Mouse (Mus musculus): ENCODE measurements at regions not wholly inside any gene's neighbourhood (a gene's known extent, or its start where the extent isn't known, plus 50 kb on each side); places are given as distances from the start of the nearest gene placed in this dataset.

DNA sequence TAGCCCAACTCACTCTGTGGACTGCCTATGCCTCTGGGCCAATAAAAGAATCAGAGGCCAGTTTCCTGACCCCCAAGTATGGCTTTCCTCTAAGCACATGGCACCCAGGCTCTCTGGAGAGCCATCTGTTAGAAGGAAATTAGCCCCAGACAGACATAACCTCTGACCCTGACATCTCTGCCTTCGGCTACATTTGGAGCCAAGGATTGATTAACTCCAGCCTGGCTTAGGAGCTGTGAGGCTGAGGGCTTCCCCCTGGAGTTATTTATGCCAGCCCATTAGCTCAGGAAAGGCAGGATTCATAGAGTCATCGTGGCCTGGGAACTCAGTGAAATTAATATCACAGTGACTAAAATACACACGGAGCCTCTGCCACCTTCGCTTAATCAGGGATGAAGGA is 137.5 kb downstream of the Wscd1 start:
- DNase-seq (ENCODE audit: low spot score in 2 of 2), result no peak

DNA sequence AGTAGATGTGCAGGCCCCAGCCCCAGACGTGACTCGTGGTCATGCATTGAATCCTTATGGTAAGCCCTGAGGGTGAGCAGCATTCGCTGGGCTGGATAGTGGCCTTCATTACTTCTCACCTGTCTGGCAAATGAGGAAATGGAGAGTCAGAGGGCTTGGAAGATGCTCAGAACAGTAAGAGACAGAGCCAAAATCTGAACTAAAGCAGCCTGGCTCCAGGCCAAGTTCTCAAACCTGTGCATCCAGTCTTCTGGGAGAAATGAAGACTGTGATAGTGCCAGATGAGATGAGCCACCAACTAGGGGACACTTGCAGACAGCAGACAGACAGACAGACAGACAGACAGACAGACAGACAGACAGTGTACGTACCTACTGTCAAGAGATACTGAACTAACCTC is 137.1 kb downstream of the Wscd1 start:
- DNase-seq (ENCODE audit: low spot score in 2 of 2), result peak in 1 of 2 experiments; percentile 28

DNA sequence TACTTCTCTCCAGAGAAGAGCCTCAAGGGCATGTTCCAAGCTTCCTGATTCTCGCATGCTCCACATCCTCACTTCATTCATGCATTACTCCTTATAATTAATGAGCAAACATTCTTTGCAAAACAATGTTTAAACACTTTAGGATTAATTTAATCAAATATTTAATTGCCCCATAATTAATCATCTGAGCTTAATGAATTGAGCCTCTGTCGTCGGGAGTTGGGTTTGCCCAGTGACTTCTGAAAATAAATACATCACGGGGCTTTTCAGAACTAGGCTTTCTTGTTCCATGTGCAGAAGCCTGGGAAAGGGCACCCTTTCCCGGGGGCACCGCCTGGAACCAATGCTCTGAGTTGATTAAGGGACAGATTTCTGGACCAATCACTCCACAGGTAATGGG is 135.1 kb downstream of the Wscd1 start:
- DNase-seq (ENCODE audit: low spot score in 2 of 2), result no peak

DNA sequence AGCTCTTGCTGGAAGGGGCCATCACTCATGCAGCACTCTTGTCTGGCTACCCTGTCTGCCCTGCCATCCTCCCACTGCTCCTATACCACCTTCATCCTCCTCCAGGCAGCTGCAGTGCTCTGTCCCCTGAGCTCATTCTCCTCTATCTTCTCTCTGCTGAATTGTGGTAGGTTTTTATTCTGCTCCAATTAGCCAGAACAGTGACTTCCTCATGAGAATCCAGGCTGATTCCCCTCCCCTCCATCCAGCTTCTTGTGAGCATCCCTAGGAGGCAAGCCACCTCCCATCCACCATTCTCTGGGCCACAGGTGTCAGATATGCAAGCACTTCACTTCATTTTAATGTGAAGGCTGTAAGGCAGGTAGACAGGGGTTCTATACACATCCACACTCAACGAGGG is 132.1 kb downstream of the Wscd1 start:
- no peak for DNase-seq (ENCODE audit: low spot score in 2 of 2)

DNA sequence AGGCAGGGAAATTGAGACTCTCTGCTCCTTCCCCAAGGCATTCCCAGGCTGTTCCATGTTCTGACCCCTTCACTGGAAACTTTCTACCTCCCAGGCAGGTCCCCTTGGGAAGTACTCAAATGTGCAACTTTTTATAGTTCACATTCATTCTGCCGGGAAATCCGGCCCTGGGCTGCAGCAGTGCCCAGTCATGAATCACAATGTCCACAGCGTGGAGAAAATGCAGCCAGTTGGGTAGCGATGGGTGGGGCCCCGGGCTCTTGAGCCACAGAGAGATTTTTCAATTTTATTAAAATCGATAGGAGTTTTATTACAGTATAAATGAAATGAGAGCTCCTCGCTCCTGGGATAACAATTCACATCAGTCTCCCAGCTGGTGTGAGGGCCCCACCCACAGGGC is 121.6 kb downstream of the Wscd1 start:
- no peak for DNase-seq (ENCODE audit: low spot score in 2 of 2)

DNA sequence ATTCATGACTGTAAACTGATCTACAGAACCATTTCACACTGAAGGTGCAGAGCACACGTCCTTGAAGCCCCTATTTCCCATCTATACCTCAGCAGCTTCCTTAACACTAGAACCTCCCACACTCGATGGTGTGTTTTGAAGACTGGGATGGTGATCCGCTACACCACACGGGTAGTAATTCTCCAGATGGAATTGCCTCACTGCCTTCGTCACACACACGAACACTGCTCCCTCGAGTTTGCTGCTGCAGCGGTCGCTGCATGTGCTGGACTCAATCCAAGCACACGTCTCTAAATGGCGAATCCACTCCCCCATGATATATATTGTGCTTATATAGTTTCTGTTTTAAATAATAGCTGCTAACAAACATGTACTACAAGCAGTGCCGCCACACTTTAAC is 117.0 kb downstream of the Wscd1 start:
- no peak for DNase-seq (ENCODE audit: low spot score in 2 of 2)

DNA sequence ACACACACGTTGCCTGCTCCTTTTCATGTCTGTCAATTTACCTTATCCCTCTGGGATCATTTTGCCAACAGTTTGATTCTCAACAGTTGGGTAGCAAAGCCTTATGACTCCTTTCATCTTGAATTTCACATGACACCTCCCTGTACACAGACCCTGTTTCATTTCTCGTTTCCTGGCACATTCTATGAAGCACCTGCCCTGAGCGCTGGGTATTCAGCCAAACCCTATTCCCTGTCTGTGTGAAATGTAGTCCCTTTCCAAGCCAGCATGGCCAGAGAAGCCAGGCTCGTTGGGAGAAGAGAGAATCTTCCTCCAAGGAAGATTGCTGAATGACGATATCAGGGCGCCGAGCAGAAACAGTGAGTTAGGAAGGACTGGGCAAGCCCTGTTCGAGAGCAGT is 108.2 kb downstream of the Wscd1 start:
- DNase-seq (ENCODE audit: low spot score in 2 of 2), result no peak

DNA sequence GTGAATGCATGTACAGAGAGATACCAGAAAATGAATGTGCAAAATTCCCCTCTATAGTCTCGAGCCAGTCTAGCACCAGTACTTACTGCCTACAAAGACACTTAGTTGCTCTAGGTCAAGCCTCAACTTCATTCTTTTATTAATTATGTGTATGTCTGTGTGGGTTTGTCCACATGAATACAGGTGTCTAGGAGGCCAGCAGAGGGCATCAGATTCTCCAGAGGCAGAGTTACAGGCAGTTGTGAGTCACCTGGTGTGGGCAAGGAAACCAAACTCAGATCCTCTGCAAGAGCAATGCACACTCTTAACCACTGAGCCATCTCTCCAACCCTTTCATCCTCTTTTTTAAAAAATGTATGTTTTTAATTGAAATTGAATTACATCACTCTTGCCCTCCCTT is 105.8 kb downstream of the Wscd1 start:
- DNase-seq (ENCODE audit: low spot score in 2 of 2), result no peak

DNA sequence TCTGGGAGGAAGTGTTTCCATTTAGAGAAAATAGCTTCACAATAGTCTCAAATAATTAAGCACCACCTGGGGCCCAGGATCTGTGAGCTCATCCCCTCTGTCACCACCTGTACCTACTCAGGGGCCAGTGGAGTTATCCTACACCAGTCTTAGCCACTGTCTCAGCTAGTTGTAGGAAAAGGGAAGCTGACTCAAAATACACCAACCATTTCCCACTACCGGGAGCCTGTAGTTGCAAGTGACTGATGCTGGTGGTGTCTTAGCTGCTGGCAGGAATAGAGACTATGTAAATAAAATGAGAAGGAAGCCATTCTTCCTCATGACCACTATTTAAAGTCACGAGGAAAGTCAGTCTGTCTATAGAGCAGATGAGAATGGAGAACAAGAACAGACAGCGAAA is 105.3 kb downstream of the Wscd1 start:
- DNase-seq (ENCODE audit: low spot score in 2 of 2), result no peak

DNA sequence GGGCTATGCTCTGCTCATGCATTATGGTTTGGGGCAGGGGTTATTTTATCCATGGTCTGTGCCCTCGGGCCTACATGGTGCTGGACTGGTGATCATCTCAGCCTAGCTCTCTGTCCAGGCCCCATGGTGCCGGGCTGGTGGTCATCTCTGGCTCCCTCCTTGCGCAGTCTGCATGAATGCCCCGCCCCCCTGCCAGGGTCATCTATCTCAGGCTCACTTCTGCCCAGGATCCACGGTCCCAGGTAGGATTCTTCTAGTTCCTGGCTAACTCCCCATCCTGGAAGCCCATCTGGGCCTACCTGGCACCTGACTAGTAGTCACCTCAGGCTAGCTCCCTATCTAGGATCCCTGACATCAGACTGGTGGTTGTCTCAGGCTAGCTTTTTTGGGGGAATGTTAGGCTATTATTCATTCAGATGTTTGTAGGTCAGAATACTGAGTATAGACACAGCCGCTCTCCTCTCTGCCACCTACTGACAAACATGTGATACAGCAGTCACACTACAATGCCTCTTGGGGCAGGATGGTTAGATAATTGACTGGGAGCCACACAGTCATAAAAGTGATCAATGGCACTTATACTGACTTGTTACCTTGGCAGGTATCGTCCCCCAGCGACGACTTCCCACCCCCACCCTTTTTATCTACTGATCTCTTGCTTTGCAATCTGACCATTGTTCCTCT is 98.1 kb downstream of the Wscd1 start:
- no peak for DNase-seq (ENCODE audit: low spot score in 2 of 2)

DNA sequence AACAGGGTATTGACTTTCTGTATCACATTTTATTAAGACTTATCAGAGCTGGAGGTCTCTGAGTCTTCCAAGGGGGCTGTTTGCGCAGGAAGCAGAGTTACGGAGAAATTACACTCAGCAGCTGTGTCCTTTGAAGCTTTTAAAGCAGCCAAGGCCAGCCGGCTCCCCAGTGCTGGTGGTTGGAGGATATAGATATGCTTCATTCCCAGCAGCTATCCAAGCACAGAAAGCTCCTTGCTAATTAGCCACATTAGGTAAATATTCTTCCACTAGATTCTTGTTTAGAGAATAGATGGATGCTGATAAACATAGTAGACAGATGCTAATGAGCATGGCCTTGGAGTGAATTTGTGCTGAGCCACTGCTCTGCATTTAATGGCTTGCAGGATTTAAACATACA is 96.8 kb downstream of the Wscd1 start:
- no peak for DNase-seq (ENCODE audit: low spot score in 2 of 2)

DNA sequence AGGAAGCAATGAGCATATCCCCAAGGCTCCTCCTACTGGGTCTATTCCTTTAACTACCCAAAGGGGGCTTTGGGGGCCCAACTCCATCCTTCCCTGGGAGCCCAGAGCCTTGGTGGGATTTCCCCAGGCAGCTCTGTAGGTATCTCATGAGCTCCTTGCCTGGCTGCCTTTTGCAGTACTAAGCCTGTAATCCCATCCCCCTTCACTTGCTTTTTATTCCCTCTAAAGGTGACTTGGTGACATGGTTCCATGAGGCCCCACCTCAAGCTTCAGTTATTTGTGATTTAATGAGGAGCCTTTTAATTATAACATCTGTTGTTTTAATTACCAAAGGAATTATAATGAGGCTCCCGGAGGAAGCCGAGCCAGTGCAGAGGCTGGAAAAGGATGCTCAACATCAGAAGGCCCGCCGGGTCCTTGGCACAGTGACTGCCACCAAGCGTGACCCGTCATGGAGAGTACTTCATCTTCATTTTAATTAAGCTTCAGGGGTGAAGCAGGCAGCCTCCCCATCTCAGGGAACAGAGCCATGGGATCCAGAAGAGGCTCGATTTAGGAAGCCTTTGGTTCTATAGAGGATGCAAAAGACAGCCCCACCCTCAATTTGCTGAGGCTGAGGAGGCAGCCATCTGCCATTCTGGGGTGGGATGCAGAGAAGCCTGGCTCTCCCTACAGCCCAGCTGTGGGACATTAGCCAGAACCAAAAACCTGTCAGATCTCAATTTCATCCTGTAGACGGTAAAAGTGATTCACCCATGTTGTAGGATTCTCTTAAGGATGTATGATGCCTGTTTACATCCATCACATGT is 91.1 kb downstream of the Wscd1 start:
- no peak for DNase-seq (ENCODE audit: low spot score in 2 of 2)
